Mouse (Mus musculus): ENCODE measurements around the gene Neurl1a. TPM values are rescaled to one million over a fixed set of nuclear protein-coding genes. Genes with fewer than 3 reads are reported as not detected.

Gene Neurl1a
- polyA plus RNA-seq, 1 experiment from 2014 or later = 8.7 TPM

DNA sequence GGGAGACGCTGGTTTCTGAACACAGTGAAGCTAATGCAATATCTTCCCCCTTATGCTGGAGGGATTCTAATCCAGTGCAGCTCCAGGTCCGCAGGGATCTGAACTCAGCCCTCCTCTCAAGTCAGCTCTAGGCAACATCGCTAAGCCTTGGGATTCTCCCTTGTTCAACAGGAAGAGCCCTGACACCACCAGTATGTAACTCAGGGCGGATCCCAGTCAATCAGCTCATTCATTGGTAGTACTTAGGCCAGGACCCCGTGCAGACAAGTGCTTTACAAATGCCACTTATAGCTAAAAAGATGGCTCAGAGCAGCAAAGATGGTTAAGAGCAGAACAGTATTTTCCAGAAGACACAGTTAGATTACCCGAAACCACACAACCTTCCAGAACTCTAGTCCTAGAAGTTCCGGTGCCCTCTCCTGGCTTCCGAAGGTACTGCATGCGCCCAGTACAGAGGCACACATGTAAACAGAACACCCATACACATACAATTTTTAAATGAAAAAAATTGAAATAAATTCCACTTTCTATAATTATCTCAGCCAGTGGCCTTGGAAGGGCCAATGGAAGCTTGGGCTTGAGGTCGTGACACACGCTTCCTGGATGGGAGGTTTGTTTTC lies 9.7 kb upstream of the Neurl1a start:
- Histone ChIP-seq H3K4me3 (no peak overlapping the region), H3K9ac (no peak overlapping the region), H3K4me1 (no peaks in the 10 kb centered on the region), H3K27ac (no peak overlapping the region), H3K4me2 (replicated peaks) (peak overlapping the region; percentile 18; the same call in 1 of the 2 replicates), H3K27me3 (no peaks in the 10 kb centered on the region; the same call in 1 of the 2 replicates), H3K9me3 (no peaks in the 10 kb centered on the region), H3K36me3 (no peaks in the 10 kb centered on the region)
- 23% methylated on average over 11 of the region's 11 CpGs for WGBS
- ATAC-seq (ENCODE audit: insufficient number of reproducible peaks, insufficient read depth, low FRiP score, low TSS enrichment) = peak; percentile 67; the same call in 1 of the 2 replicates

GRCm38 (mm10) chr19:47174515-47174914 lies 4.1 kb upstream of the Neurl1a start:
- peaks cover 3% of the 10 kb centered on the region for H3K4me1 ChIP-seq
- H3K27me3 ChIP-seq = peaks cover 15% of the 10 kb centered on the region
- H3K9ac ChIP-seq = no peak overlapping the region
- no peak overlapping the region for H3K4me2 ChIP-seq (replicated peaks)
- H3K27ac ChIP-seq = no peak overlapping the region
- no peak overlapping the region for H3K4me3 ChIP-seq
- no peaks in the 10 kb centered on the region for H3K9me3 ChIP-seq
- 46% methylated on average over 3 of the region's 3 CpGs for WGBS
- no peaks in the 10 kb centered on the region for H3K36me3 ChIP-seq
- no peak for ATAC-seq (ENCODE audit: insufficient number of reproducible peaks, insufficient read depth, low FRiP score, low TSS enrichment)

GRCm38 (mm10) chr19:47175472-47175871 lies 3.1 kb upstream of the Neurl1a start:
- Histone ChIP-seq H3K4me2 (replicated peaks) (no peak overlapping the region), H3K9me3 (no peaks in the 10 kb centered on the region), H3K4me3 (no peak overlapping the region), H3K4me1 (peaks cover 6% of the 10 kb centered on the region), H3K27ac (no peak overlapping the region), H3K36me3 (no peaks in the 10 kb centered on the region), H3K27me3 (peaks cover 24% of the 10 kb centered on the region), H3K9ac (no peak overlapping the region)
- WGBS = 71% methylated on average over 2 of the region's 2 CpGs
- ATAC-seq (ENCODE audit: insufficient number of reproducible peaks, insufficient read depth, low FRiP score, low TSS enrichment) = no peak

DNA sequence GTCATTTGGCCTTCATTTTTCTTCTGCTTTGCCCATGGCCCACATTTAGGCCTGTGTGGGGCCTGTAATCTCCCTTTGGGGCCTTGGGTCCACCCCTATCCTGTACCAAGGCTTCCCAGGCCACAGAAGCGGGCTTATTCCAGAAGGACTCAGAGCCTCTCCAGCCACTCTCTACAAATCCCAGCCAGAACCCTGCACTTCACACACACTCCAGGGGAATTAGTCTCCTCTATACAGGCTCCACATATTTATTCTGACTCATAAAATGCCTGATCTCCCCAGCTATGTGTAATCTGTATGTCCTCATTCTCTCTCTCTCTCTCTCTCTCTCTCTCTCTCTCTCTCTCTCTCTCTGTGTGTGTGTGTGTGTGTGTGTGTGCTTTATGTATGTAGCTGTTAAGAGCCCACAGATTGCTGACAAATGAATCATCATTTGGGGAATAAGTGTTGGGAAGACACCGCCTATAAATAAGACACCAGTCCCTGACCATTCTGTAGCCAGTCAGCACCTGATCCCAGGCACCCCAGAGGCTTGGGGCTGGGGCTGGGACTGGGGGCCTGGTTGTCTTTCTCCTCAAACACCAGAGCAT lies 1.6 kb upstream of the Neurl1a start:
- Histone ChIP-seq H3K4me1 (peaks cover 6% of the 10 kb centered on the region), H3K36me3 (no peaks in the 10 kb centered on the region), H3K9ac (no peak overlapping the region), H3K27me3 (peaks cover 31% of the 10 kb centered on the region), H3K9me3 (peaks cover 6% of the 10 kb centered on the region), H3K4me2 (replicated peaks) (no peak overlapping the region), H3K4me3 (no peak overlapping the region), H3K27ac (no peak overlapping the region)
- ATAC-seq (ENCODE audit: insufficient number of reproducible peaks, insufficient read depth, low FRiP score, low TSS enrichment) = no peak
- WGBS = 83% methylated on average over 2 of the region's 2 CpGs

GRCm38 (mm10) chr19:47178001-47178400 lies 619 bp upstream of the Neurl1a start:
- Histone ChIP-seq H3K4me2 (replicated peaks) (peak overlapping the region; percentile 93), H3K4me3 (peak overlapping the region; percentile 68), H3K9ac (no peak overlapping the region), H3K27ac (no peak overlapping the region), H3K27me3 (peaks cover 31% of the 10 kb centered on the region), H3K9me3 (peaks cover 8% of the 10 kb centered on the region), H3K4me1 (peaks cover 6% of the 10 kb centered on the region), H3K36me3 (no peaks in the 10 kb centered on the region)
- WGBS = 17% methylated on average over 10 of the region's 10 CpGs
- no peak for ATAC-seq (ENCODE audit: insufficient number of reproducible peaks, insufficient read depth, low FRiP score, low TSS enrichment)

DNA sequence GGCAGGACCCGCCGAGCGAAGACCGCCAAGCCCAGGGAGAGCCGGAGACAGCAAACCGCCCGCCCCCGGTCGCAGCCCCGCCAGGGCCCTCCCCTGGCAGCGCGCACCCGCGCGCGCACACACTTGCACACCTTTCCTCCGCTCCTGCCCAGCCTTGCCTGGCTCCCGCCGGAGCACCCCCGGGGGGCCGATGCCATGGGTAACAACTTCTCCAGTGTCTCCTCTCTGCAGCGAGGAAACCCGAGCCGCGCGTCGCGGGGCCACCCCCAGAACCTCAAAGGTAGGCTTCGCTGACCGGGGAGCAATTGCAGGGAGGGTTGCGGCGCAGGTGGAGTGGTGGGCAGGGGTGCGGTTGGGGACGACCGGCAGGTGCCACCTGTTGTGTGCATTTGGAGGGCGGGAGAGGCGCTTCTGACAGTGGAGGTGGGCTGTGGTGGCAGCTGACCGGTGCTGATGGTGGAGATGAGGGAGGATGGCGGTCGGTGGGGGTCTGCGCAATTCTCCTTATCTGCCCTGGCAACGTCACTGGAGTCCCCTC lies 721 bp downstream of the Neurl1a start:
- Histone ChIP-seq H3K27me3 (peaks cover 31% of the 10 kb centered on the region), H3K27ac (peak overlapping the region; percentile 50; the same call in 1 of the 2 replicates), H3K4me1 (peaks cover 11% of the 10 kb centered on the region), H3K9ac (peak overlapping the region; percentile 73), H3K9me3 (peaks cover 8% of the 10 kb centered on the region), H3K36me3 (no peaks in the 10 kb centered on the region), H3K4me3 (peak overlapping the region; percentile 68), H3K4me2 (replicated peaks) (peak overlapping the region; percentile 93)
- ATAC-seq (ENCODE audit: insufficient number of reproducible peaks, insufficient read depth, low FRiP score, low TSS enrichment) = 0 out of 2 replicates have a peak, but pooled peaks have one; percentile 57
- under 1% methylated on average over 38 of the region's 42 CpGs for WGBS

GRCm38 (mm10) chr19:47180011-47180410 lies 1.4 kb downstream of the Neurl1a start:
- 9% methylated on average over 8 of the region's 8 CpGs for whole genome bisulfite sequencing
- Histone ChIP-seq H3K4me1 (peaks cover 14% of the 10 kb centered on the region), H3K9ac (no peak overlapping the region), H3K9me3 (peaks cover 8% of the 10 kb centered on the region), H3K27ac (no peak overlapping the region), H3K27me3 (peaks cover 31% of the 10 kb centered on the region), H3K4me2 (replicated peaks) (peak overlapping the region; percentile 93), H3K36me3 (no peaks in the 10 kb centered on the region), H3K4me3 (peak overlapping the region; percentile 68)
- ATAC-seq (ENCODE audit: insufficient number of reproducible peaks, insufficient read depth, low FRiP score, low TSS enrichment) = no peak

DNA sequence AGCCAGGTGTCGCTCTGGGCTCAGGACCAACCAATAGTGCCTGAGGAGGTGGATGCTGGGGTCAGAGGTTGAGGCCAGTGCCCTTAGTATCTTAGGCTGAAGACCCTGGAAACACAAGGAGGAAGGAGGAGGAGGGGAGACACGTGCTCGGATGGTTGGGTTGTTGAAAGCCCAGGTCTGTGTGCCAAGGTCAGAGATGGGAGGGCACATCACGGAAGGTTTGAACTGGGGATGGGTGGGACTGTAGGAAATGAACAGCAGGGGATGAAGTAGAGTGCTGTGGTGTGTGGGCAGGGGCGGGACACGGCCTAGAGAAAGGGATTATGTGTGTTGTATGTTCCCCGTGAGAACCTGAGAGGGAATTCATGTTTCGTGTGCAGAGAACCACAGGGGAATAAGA lies 5.6 kb downstream of the Neurl1a start:
- WGBS = 51% methylated on average over 8 of the region's 8 CpGs
- Histone ChIP-seq H3K4me2 (replicated peaks) (no peak overlapping the region), H3K27ac (no peak overlapping the region), H3K4me1 (peaks cover 26% of the 10 kb centered on the region), H3K9ac (no peak overlapping the region), H3K9me3 (peaks cover 8% of the 10 kb centered on the region), H3K27me3 (peaks cover 20% of the 10 kb centered on the region), H3K4me3 (no peak overlapping the region), H3K36me3 (no peaks in the 10 kb centered on the region)
- ATAC-seq (ENCODE audit: insufficient number of reproducible peaks, insufficient read depth, low FRiP score, low TSS enrichment) = no peak

- no peak for ATAC-seq (ENCODE audit: insufficient number of reproducible peaks, insufficient read depth, low FRiP score, low TSS enrichment)
- H3K36me3 ChIP-seq = no peaks in the 10 kb centered on the region
- peaks cover 15% of the 10 kb centered on the region for H3K27me3 ChIP-seq
- no peak overlapping the region for H3K27ac ChIP-seq
- peaks cover 21% of the 10 kb centered on the region for H3K4me1 ChIP-seq
- H3K9ac ChIP-seq = no peak overlapping the region
- H3K4me3 ChIP-seq = no peak overlapping the region
- peaks cover 8% of the 10 kb centered on the region for H3K9me3 ChIP-seq
- no peak overlapping the region for H3K4me2 ChIP-seq (replicated peaks)
- WGBS = 66% methylated on average over 4 of the region's 4 CpGs
Observed at GRCm38 (mm10) chr19:47184736-47185135, 6.1 kb downstream of the Neurl1a start.

GRCm38 (mm10) chr19:47186514-47187275 lies 8.1 kb downstream of the Neurl1a start:
- H3K4me1 ChIP-seq = peaks cover 20% of the 10 kb centered on the region
- no peaks in the 10 kb centered on the region for H3K27me3 ChIP-seq
- H3K4me3 ChIP-seq = no peak overlapping the region
- no peak overlapping the region for H3K9ac ChIP-seq
- WGBS = 42% methylated on average over 15 of the region's 15 CpGs
- H3K9me3 ChIP-seq = peaks cover 5% of the 10 kb centered on the region
- no peak for ATAC-seq (ENCODE audit: insufficient number of reproducible peaks, insufficient read depth, low FRiP score, low TSS enrichment)
- no peak overlapping the region for H3K27ac ChIP-seq
- no peak overlapping the region for H3K4me2 ChIP-seq (replicated peaks)
- no peaks in the 10 kb centered on the region for H3K36me3 ChIP-seq

- Histone ChIP-seq H3K27ac (no peak overlapping the region), H3K36me3 (no peaks in the 10 kb centered on the region), H3K9me3 (no peaks in the 10 kb centered on the region), H3K4me1 (peaks cover 20% of the 10 kb centered on the region), H3K9ac (no peak overlapping the region), H3K4me3 (no peak overlapping the region), H3K27me3 (no peaks in the 10 kb centered on the region), H3K4me2 (replicated peaks) (no peak overlapping the region)
- WGBS = 58% methylated on average over 11 of the region's 11 CpGs
- no peak for ATAC-seq (ENCODE audit: insufficient number of reproducible peaks, insufficient read depth, low FRiP score, low TSS enrichment)
Observed at GRCm38 (mm10) chr19:47188515-47189128, 10.0 kb downstream of the Neurl1a start.

All from embryonic facial prominence, embryonic 12.5 days (tissue).